Mouse (Mus musculus): ENCODE data around the gene Hspa1b. TPM values are rescaled to one million over a fixed set of nuclear protein-coding genes. Genes with fewer than 3 reads are reported as not detected.
A peak's percentile ranks its signal among the peaks of the same experiment; 100 is the strongest.
"Not testable (repeated sequence)": the region's sequence is repeated elsewhere in the genome, so short reads cannot be mapped to it uniquely, and the experiment has no call there.

The Hspa1b gene
- polyA plus RNA-seq, 1 experiment: not detected

- 56% methylated on average over 5 of the region's 5 CpGs for WGBS
- H3K4me3 ChIP-seq (ENCODE audit: insufficient read depth, low read depth, low read length): no peak overlapping the region
- no peak overlapping the region for H3K27ac ChIP-seq (ENCODE audit: insufficient read depth, low read depth, low read length)
- TF ChIP-seq CTCF (IDR thresholded peaks at IDR 0.05; ENCODE audit: insufficient read depth, low read depth, low read length) (no peak), POLR2A (IDR thresholded peaks at IDR 0.05; ENCODE audit: insufficient read depth, low read depth, low read length) (no peak)
- H3K4me1 ChIP-seq (ENCODE audit: control insufficient read depth, insufficient read depth, low read length): peaks cover 5% of the 10 kb centered on the region; the same call in 1 of the 2 replicates
Measured at GRCm38 (mm10) chr17:34965627-34966026, 6.6 kb upstream of the Hspa1b start.

GRCm38 (mm10) chr17:34964640-34965049, 5.6 kb upstream of the Hspa1b start:
- 16% methylated on average over 1 of the region's 1 CpGs for WGBS
- Histone ChIP-seq H3K27ac (ENCODE audit: insufficient read depth, low read depth, low read length) (no peak overlapping the region), H3K4me3 (ENCODE audit: insufficient read depth, low read depth, low read length) (no peak overlapping the region), H3K4me1 (ENCODE audit: control insufficient read depth, insufficient read depth, low read length) (peaks cover 3% of the 10 kb centered on the region; the same call in 1 of the 2 replicates)
- TF ChIP-seq POLR2A (IDR thresholded peaks at IDR 0.05; ENCODE audit: insufficient read depth, low read depth, low read length) (no peak), CTCF (IDR thresholded peaks at IDR 0.05; ENCODE audit: insufficient read depth, low read depth, low read length) (no peak)

GRCm38 (mm10) chr17:34962841-34963240, 3.8 kb upstream of the Hspa1b start:
- Histone ChIP-seq H3K4me3 (ENCODE audit: insufficient read depth, low read depth, low read length) (no peak overlapping the region), H3K4me1 (ENCODE audit: control insufficient read depth, insufficient read depth, low read length) (peaks cover 6% of the 10 kb centered on the region; the same call in 1 of the 2 replicates), H3K27ac (ENCODE audit: insufficient read depth, low read depth, low read length) (no peak overlapping the region)
- 74% methylated on average over 1 of the region's 1 CpGs for WGBS
- TF ChIP-seq POLR2A (IDR thresholded peaks at IDR 0.05; ENCODE audit: insufficient read depth, low read depth, low read length) (no peak), CTCF (IDR thresholded peaks at IDR 0.05; ENCODE audit: insufficient read depth, low read depth, low read length) (no peak)

GRCm38 (mm10) chr17:34962125-34962524, 3.1 kb upstream of the Hspa1b start:
- 39% methylated on average over 3 of the region's 3 CpGs for WGBS
- Histone ChIP-seq H3K4me1 (ENCODE audit: control insufficient read depth, insufficient read depth, low read length) (peaks cover 7% of the 10 kb centered on the region; the same call in 1 of the 2 replicates), H3K4me3 (ENCODE audit: insufficient read depth, low read depth, low read length) (no peak overlapping the region), H3K27ac (ENCODE audit: insufficient read depth, low read depth, low read length) (no peak overlapping the region)
- TF ChIP-seq CTCF (IDR thresholded peaks at IDR 0.05; ENCODE audit: insufficient read depth, low read depth, low read length): no peak
- TF ChIP-seq POLR2A (IDR thresholded peaks at IDR 0.05; ENCODE audit: insufficient read depth, low read depth, low read length): no peak

GRCm38 (mm10) chr17:34960702-34961493, 1.9 kb upstream of the Hspa1b start:
- no peak overlapping the region for H3K4me3 ChIP-seq (ENCODE audit: insufficient read depth, low read depth, low read length)
- TF ChIP-seq POLR2A (IDR thresholded peaks at IDR 0.05; ENCODE audit: insufficient read depth, low read depth, low read length) (no peak), CTCF (IDR thresholded peaks at IDR 0.05; ENCODE audit: insufficient read depth, low read depth, low read length) (no peak)
- H3K4me1 ChIP-seq (ENCODE audit: control insufficient read depth, insufficient read depth, low read length): peaks cover 8% of the 10 kb centered on the region; the same call in 1 of the 2 replicates
- no peak overlapping the region for H3K27ac ChIP-seq (ENCODE audit: insufficient read depth, low read depth, low read length)

- H3K4me3 ChIP-seq (ENCODE audit: insufficient read depth, low read depth, low read length): no peak overlapping the region
- TF ChIP-seq CTCF (IDR thresholded peaks at IDR 0.05; ENCODE audit: insufficient read depth, low read depth, low read length): no peak
- peaks cover 5% of the 10 kb centered on the region; the same call in 1 of the 2 replicates for H3K4me1 ChIP-seq (ENCODE audit: control insufficient read depth, insufficient read depth, low read length)
- 13% methylated on average over 12 of the region's 12 CpGs for WGBS
- H3K27ac ChIP-seq (ENCODE audit: insufficient read depth, low read depth, low read length): no peak overlapping the region
Measured at GRCm38 (mm10) chr17:34959881-34960515, 960 bp upstream of the Hspa1b start.

GRCm38 (mm10) chr17:34958734-34959129, 306 bp downstream of the Hspa1b start:
- 0% methylated on average over 27 of the region's 47 CpGs for WGBS
- H3K4me3 ChIP-seq (ENCODE audit: insufficient read depth, low read depth, low read length): peak overlapping the region; percentile 49
- not testable (repeated sequence) for H3K4me1 ChIP-seq (ENCODE audit: control insufficient read depth, insufficient read depth, low read length); H3K27ac ChIP-seq (ENCODE audit: insufficient read depth, low read depth, low read length)

GRCm38 (mm10) chr17:34957966-34958365, 1.1 kb downstream of the Hspa1b start:
- WGBS: 21% methylated on average over 31 of the region's 40 CpGs
- H3K4me3 ChIP-seq (ENCODE audit: insufficient read depth, low read depth, low read length); H3K27ac ChIP-seq (ENCODE audit: insufficient read depth, low read depth, low read length): not testable (repeated sequence)

GRCm38 (mm10) chr17:34957291-34957690, 1.7 kb downstream of the Hspa1b start:
- H3K4me1 ChIP-seq (ENCODE audit: control insufficient read depth, insufficient read depth, low read length); H3K4me3 ChIP-seq (ENCODE audit: insufficient read depth, low read depth, low read length); H3K27ac ChIP-seq (ENCODE audit: insufficient read depth, low read depth, low read length): not testable (repeated sequence)
- WGBS: 9% methylated on average over 39 of the region's 40 CpGs

More at GRCm38 (mm10) chr17:34957966-34958365, 1.1 kb downstream of the Hspa1b start:
- not testable (repeated sequence) for H3K4me1 ChIP-seq (ENCODE audit: control insufficient read depth, insufficient read depth, low read length)

All from olfactory bulb, adult 2 months (tissue).